Mouse (Mus musculus) bone marrow macrophage, adult 2 months (primary cell): ENCODE data around the gene Bcl2l11.

Experiments
- CTCF ChIP-seq: IDR thresholded peaks from 2 replicates; pipeline ENCODE4 v1.5.1; 2012; ENCODE audit warnings: low read depth, mild to moderate bottlenecking, low read length, moderate library complexity
- POLR2A ChIP-seq: IDR thresholded peaks from 2 replicates; pipeline ENCODE4 v1.6.1; 2012; ENCODE audit warnings: mild to moderate bottlenecking, low read depth, low read length, borderline replicate concordance

- TF ChIP-seq POLR2A (no peak), CTCF (peak; percentile 11; the same call in 1 of the 2 replicates)
Observed at GRCm38 (mm10) chr2:128122891-128123771, 2.7 kb upstream of the Bcl2l11 start.
